Mouse (Mus musculus) liver, embryonic 13.5 days (tissue): ENCODE data around the gene Tmem222. TPM values are rescaled to one million over a fixed set of nuclear protein-coding genes. Genes with fewer than 3 reads are reported as not detected.

Experiments
- ATAC-seq: fragments of 200-750 bp; cut with Nextera tagmentation; 2 replicates; pipeline ENCODE4 v1.8.0; 2017; ENCODE audit warnings: low read depth, mild to moderate bottlenecking, moderate number of reproducible peaks, moderate library complexity
- DNase-seq: peaks from one replicate; pipeline ENCODE4 v3.0.0; 2022
- H3K27ac ChIP-seq: fragments of 300-500 bp; sonication (generic); 2 replicates; pipeline ENCODE4 v1.5.1; 2015; ENCODE audit warnings: moderate library complexity, mild to moderate bottlenecking, inconsistent platforms
- H3K27me3 ChIP-seq: fragments of 300-500 bp; sonication (generic); 2 replicates; pipeline ENCODE4 v1.6.1; 2015; ENCODE audit warnings: mild to moderate bottlenecking, inconsistent platforms
- H3K36me3 ChIP-seq: fragments of 300-500 bp; sonication (generic); 2 replicates; pipeline ENCODE4 v1.6.1; 2015; ENCODE audit warnings: mild to moderate bottlenecking, inconsistent platforms
- H3K4me1 ChIP-seq: fragments of 300-500 bp; sonication (generic); replicated peaks from 2 replicates; pipeline ENCODE4 v1.6.1; 2015; ENCODE audit warnings: inconsistent platforms
- H3K4me2 ChIP-seq: fragments of 300-500 bp; sonication (generic); 2 replicates; pipeline ENCODE4 v1.6.1; 2015; ENCODE audit warnings: inconsistent platforms, mild to moderate bottlenecking, moderate library complexity
- H3K4me3 ChIP-seq: fragments of 300-500 bp; sonication (generic); replicated peaks from 2 replicates; pipeline ENCODE4 v1.5.1; 2015; ENCODE audit warnings: mild to moderate bottlenecking, inconsistent platforms
- H3K9ac ChIP-seq: fragments of 300-500 bp; sonication (generic); 2 replicates; pipeline ENCODE4 v1.6.1; 2015; ENCODE audit warnings: mild to moderate bottlenecking, inconsistent platforms
- H3K9me3 ChIP-seq: fragments of 300-500 bp; sonication (generic); replicated peaks from 2 replicates; pipeline ENCODE4 v1.6.1; 2016; ENCODE audit warnings: inconsistent platforms
- WGBS: fragments of 180-500 bp; shearing (Covaris S2); methylation state at CpG from one replicate; pipeline ENCODE4 v1.1.7; 2015; ENCODE audit not compliant: insufficient replicate concordance; 5-methylcytosine and 5-hydroxymethylcytosine counted together
- polyA plus RNA-seq: library from polyadenylated mRNA; unstranded; fragments of >200 nt; fragmentation: Nextera tagmentation; extraction: Ambion mirVana; gene quantifications from 2 replicates; pipeline ENCODE4 v1.2.1, GENCODE M21; 2015

Tmem222 gene
- polyA plus RNA-seq, 1 experiment from 2014 or later = 41.0 TPM

GRCm38 (mm10) chr4:133285299-133285698, 7.7 kb upstream of the Tmem222 start:
- peak overlapping the region; percentile 51 for H3K4me2 ChIP-seq
- 19% methylated on average over 3 of the region's 3 CpGs for WGBS
- peak overlapping the region; percentile 89 for H3K27ac ChIP-seq
- peaks cover 64% of the 10 kb centered on the region for H3K4me1 ChIP-seq
- no peak overlapping the region for H3K4me3 ChIP-seq
- no peaks in the 10 kb centered on the region for H3K27me3 ChIP-seq
- no peaks in the 10 kb centered on the region for H3K36me3 ChIP-seq
- H3K9me3 ChIP-seq = no peaks in the 10 kb centered on the region
- DNase-seq = peak; percentile 39
- peak; percentile 78 for ATAC-seq
- peak overlapping the region; percentile 34 for H3K9ac ChIP-seq

GRCm38 (mm10) chr4:133282656-133283055, 5.1 kb upstream of the Tmem222 start:
- peaks cover 70% of the 10 kb centered on the region for H3K4me1 ChIP-seq
- no peaks in the 10 kb centered on the region for H3K36me3 ChIP-seq
- H3K27ac ChIP-seq = no peak overlapping the region
- 55% methylated on average over 4 of the region's 4 CpGs for WGBS
- no peak overlapping the region for H3K9ac ChIP-seq
- ATAC-seq (no peak), DNase-seq (no peak)
- H3K4me2 ChIP-seq = no peak overlapping the region
- H3K4me3 ChIP-seq = no peak overlapping the region
- no peaks in the 10 kb centered on the region for H3K27me3 ChIP-seq
- H3K9me3 ChIP-seq = no peaks in the 10 kb centered on the region

GRCm38 (mm10) chr4:133281951-133282481, 4.4 kb upstream of the Tmem222 start:
- Histone ChIP-seq H3K4me1 (peaks cover 63% of the 10 kb centered on the region), H3K4me2 (no peak overlapping the region), H3K36me3 (no peaks in the 10 kb centered on the region), H3K9ac (no peak overlapping the region), H3K4me3 (no peak overlapping the region), H3K9me3 (no peaks in the 10 kb centered on the region), H3K27me3 (no peaks in the 10 kb centered on the region), H3K27ac (no peak overlapping the region)
- no peak for DNase-seq
- ATAC-seq = no peak
- 56% methylated on average over 5 of the region's 5 CpGs for WGBS

- H3K27ac ChIP-seq = no peak overlapping the region
- no peaks in the 10 kb centered on the region for H3K9me3 ChIP-seq
- H3K4me2 ChIP-seq = no peak overlapping the region
- peaks cover 62% of the 10 kb centered on the region for H3K4me1 ChIP-seq
- H3K4me3 ChIP-seq = no peak overlapping the region
- 34% methylated on average over 7 of the region's 7 CpGs for WGBS
- H3K9ac ChIP-seq = no peak overlapping the region
- DNase-seq (no peak), ATAC-seq (no peak)
- no peaks in the 10 kb centered on the region for H3K27me3 ChIP-seq
- no peaks in the 10 kb centered on the region for H3K36me3 ChIP-seq
These were observed 3.9 kb upstream of the Tmem222 start for GRCm38 (mm10) chr4:133281513-133281912.

GRCm38 (mm10) chr4:133278482-133278881, 890 bp upstream of the Tmem222 start:
- H3K9me3 ChIP-seq = no peaks in the 10 kb centered on the region
- peak overlapping the region; percentile 92 for H3K4me2 ChIP-seq
- peaks cover 54% of the 10 kb centered on the region for H3K4me1 ChIP-seq
- peaks cover 11% of the 10 kb centered on the region for H3K36me3 ChIP-seq
- ATAC-seq = no peak
- no peaks in the 10 kb centered on the region for H3K27me3 ChIP-seq
- peak overlapping the region; percentile 89 for H3K27ac ChIP-seq
- peak overlapping the region; percentile 94 for H3K9ac ChIP-seq
- WGBS = 78% methylated on average over 3 of the region's 3 CpGs
- H3K4me3 ChIP-seq = peak overlapping the region; percentile 96; the same call in 1 of the 2 replicates
- DNase-seq = no peak

- DNase-seq (no peak), ATAC-seq (no peak)
- Histone ChIP-seq H3K36me3 (peaks cover 15% of the 10 kb centered on the region), H3K4me2 (peak overlapping the region; percentile 92), H3K9me3 (no peaks in the 10 kb centered on the region), H3K4me3 (peak overlapping the region; percentile 96), H3K9ac (peak overlapping the region; percentile 94), H3K27me3 (no peaks in the 10 kb centered on the region), H3K27ac (peak overlapping the region; percentile 89), H3K4me1 (peaks cover 50% of the 10 kb centered on the region)
- WGBS = 18% methylated on average over 6 of the region's 6 CpGs
These were observed 475 bp upstream of the Tmem222 start for GRCm38 (mm10) chr4:133278067-133278466.

- Histone ChIP-seq H3K4me2 (no peak overlapping the region), H3K9me3 (no peaks in the 10 kb centered on the region), H3K4me1 (peaks cover 22% of the 10 kb centered on the region), H3K9ac (no peak overlapping the region), H3K36me3 (peaks cover 67% of the 10 kb centered on the region), H3K4me3 (no peak overlapping the region), H3K27ac (no peak overlapping the region), H3K27me3 (no peaks in the 10 kb centered on the region)
- no peak for ATAC-seq
- 85% methylated on average over 9 of the region's 9 CpGs for WGBS
- no peak for DNase-seq
These were observed 6.7 kb downstream of the Tmem222 start for GRCm38 (mm10) chr4:133270929-133271328.

GRCm38 (mm10) chr4:133269596-133269995, 8.0 kb downstream of the Tmem222 start:
- Histone ChIP-seq H3K4me2 (no peak overlapping the region), H3K9me3 (no peaks in the 10 kb centered on the region), H3K27me3 (no peaks in the 10 kb centered on the region), H3K36me3 (peaks cover 78% of the 10 kb centered on the region), H3K9ac (no peak overlapping the region), H3K27ac (peak overlapping the region; percentile 36; the same call in 1 of the 2 replicates), H3K4me1 (peaks cover 10% of the 10 kb centered on the region), H3K4me3 (no peak overlapping the region)
- 88% methylated on average over 3 of the region's 3 CpGs for WGBS
- no peak for DNase-seq
- no peak for ATAC-seq

- no peaks in the 10 kb centered on the region for H3K27me3 ChIP-seq
- WGBS = 83% methylated on average over 3 of the region's 3 CpGs
- H3K4me2 ChIP-seq = no peak overlapping the region
- H3K4me3 ChIP-seq = no peak overlapping the region
- no peak overlapping the region for H3K27ac ChIP-seq
- no peak overlapping the region for H3K9ac ChIP-seq
- DNase-seq (no peak), ATAC-seq (no peak)
- peaks cover 9% of the 10 kb centered on the region for H3K4me1 ChIP-seq
- H3K9me3 ChIP-seq = no peaks in the 10 kb centered on the region
- H3K36me3 ChIP-seq = peaks cover 76% of the 10 kb centered on the region
These were observed 8.7 kb downstream of the Tmem222 start for GRCm38 (mm10) chr4:133268931-133269330.

- ATAC-seq = no peak
- peaks cover 69% of the 10 kb centered on the region for H3K36me3 ChIP-seq
- no peak overlapping the region for H3K4me3 ChIP-seq
- no peak overlapping the region for H3K4me2 ChIP-seq
- H3K27me3 ChIP-seq = no peaks in the 10 kb centered on the region
- no peak overlapping the region for H3K27ac ChIP-seq
- no peak overlapping the region for H3K9ac ChIP-seq
- 87% methylated on average over 12 of the region's 12 CpGs for WGBS
- no peak for DNase-seq
- peaks cover 15% of the 10 kb centered on the region for H3K4me1 ChIP-seq
- no peaks in the 10 kb centered on the region for H3K9me3 ChIP-seq
These were observed 11.2 kb downstream of the Tmem222 start for GRCm38 (mm10) chr4:133266248-133266880.

GRCm38 (mm10) chr4:133265759-133266158, 11.8 kb downstream of the Tmem222 start:
- H3K4me3 ChIP-seq = no peak overlapping the region
- ATAC-seq (no peak), DNase-seq (no peak)
- no peak overlapping the region for H3K9ac ChIP-seq
- H3K4me1 ChIP-seq = peaks cover 15% of the 10 kb centered on the region
- H3K27me3 ChIP-seq = no peaks in the 10 kb centered on the region
- H3K9me3 ChIP-seq = no peaks in the 10 kb centered on the region
- H3K4me2 ChIP-seq = no peak overlapping the region
- WGBS = 84% methylated on average over 4 of the region's 4 CpGs
- H3K36me3 ChIP-seq = peaks cover 66% of the 10 kb centered on the region
- no peak overlapping the region for H3K27ac ChIP-seq

- WGBS = 85% methylated on average over 3 of the region's 3 CpGs
- no peak for ATAC-seq
These were observed 12.3 kb downstream of the Tmem222 start for GRCm38 (mm10) chr4:133265297-133265696.

More at GRCm38 (mm10) chr4:133265297-133265696, 12.3 kb downstream of the Tmem222 start:
- Histone ChIP-seq H3K36me3 (peaks cover 61% of the 10 kb centered on the region), H3K9ac (no peak overlapping the region), H3K27me3 (no peaks in the 10 kb centered on the region), H3K4me2 (no peak overlapping the region), H3K9me3 (no peaks in the 10 kb centered on the region), H3K4me3 (no peak overlapping the region), H3K27ac (no peak overlapping the region), H3K4me1 (peaks cover 15% of the 10 kb centered on the region)
- DNase-seq = no peak
